Mouse (Mus musculus) adrenal gland, postnatal 14 days (tissue): Measurements from ENCODE around the gene 9330161L09Rik. TPM values are rescaled to one million over a fixed set of nuclear protein-coding genes. Genes with fewer than 3 reads are reported as not detected.
"Not testable (repeated sequence)": the region's sequence is repeated elsewhere in the genome, so short reads cannot be mapped to it uniquely, and the experiment has no call there.

Source experiments
- DNase-seq: peaks from one replicate; pipeline ENCODE4 v3.0.0; 2021; ENCODE audit warnings: mixed read lengths
- long read RNA-seq, 2 experiments: library from polyadenylated mRNA; stranded (forward); transcript quantifications; one replicate each; pipeline ENCODE4 v2.0.0; 2021
- total RNA-seq: library from RNA; stranded (reverse); gene quantifications from 2 replicates; pipeline ENCODE4 v1.2.3, GENCODE M21; 2021

9330161L09Rik gene
- 0.90 and 0.93 TPM in 2 replicates for total RNA-seq
- long read RNA-seq, experiment 1: 0 reads
- long read RNA-seq, experiment 2: 0 reads

DNA sequence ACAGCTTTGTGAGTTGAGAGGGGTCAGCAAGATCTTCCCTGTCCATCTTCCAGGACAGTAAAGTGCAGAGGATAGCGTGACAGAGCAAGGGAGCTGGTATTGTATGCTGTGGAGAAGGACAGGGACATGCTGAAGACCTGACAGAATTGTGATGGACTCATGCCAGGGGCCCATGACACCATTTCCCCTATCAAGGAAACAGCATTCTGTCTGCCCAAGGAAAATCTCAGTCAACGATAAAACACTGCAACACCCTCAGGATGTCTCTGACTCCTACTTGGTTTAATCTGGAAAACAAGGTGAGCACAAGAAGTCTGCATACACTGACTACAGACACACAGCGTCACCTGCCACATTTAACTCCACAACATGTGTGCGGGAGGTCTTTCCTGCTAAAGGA, at the start of gene 9330161L09Rik:
9330161L09Rik (minus strand) TSS at position 101 of the 400 bp plus-strand sequence.
- peak; percentile 2 for DNase-seq

DNA sequence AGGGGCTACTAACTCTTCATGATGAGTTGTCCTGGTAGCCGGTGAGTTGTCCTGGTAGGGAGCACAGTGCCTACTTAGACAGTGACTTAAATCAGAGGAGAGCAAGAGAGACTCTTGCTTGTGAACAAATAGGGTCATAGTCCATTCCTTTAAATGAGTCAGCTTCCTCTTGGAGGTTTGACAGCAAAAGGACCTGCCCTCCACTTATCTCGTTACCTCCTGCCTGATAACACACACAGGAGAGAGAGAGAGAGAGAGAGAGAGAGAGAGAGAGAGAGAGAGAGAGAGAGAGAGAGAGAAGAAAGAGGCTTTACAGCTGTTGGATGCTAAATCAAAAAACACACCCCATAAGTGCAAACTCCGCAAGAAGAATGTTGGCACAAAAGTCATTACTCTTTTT, 49.5 kb upstream of the 9330161L09Rik start, which contains the start of gene Ifi27l2b:
Ifi27l2b (minus strand) TSS at position 84 of the 400 bp plus-strand sequence.
- DNase-seq: no peak

DNA sequence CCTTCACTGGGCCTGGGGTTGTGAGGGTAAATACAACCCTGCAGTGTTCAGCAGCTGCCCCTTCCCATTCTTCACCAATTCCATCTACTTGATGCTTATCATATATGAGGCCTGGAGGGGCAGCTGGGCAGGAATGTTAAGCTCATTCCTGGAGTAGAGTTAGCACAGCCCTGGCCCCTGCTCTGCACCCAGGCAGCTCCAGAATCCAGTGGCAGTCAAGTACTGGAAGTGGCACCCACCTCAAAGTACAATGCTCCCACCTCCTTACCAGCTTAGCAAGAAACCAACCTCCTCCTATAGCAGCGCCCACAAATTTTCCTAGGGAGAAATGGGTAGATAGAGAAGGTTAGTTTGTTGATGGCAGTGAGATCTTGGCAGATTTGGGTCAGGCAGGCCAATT, 49.1 kb upstream of the 9330161L09Rik start:
- DNase-seq: not testable (repeated sequence)

DNA sequence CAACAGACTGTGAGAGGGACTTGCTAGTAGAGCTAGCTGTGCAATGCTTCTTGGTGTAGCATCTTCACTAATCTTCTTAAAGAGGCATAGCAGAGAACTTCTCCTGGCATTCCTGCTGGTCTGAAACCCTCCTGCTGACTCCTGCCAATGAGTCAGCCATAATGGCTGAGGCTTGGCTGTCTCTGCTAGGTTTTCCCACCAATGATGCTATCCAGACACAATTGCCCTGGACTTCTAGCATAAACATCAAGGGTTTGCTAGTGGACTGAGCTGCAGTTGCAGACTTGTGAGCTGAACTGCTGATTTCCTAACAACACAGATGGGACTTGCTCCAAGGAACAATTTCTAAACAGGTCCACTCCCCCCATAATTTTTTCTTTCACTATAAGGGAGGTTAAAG, 45.7 kb upstream of the 9330161L09Rik start:
- no peak for DNase-seq

DNA sequence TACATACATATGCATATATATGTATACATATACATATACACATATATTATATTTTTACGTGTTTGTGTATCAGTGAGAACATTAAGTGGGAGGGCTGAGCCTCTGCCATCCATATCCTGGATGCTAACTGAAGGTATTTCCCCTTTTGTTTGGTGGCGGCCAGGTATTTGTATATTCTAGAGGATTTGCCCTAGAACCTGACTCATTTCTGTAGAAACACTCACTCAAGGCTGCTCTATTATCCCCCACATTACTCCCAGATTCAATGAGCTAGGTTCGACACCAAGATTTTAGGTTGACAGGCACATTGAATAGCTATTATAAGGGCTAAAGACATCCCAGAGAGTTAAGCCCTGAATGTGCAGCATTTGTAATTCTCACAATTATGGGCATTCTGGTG, 37.4 kb upstream of the 9330161L09Rik start:
- DNase-seq: no peak

DNA sequence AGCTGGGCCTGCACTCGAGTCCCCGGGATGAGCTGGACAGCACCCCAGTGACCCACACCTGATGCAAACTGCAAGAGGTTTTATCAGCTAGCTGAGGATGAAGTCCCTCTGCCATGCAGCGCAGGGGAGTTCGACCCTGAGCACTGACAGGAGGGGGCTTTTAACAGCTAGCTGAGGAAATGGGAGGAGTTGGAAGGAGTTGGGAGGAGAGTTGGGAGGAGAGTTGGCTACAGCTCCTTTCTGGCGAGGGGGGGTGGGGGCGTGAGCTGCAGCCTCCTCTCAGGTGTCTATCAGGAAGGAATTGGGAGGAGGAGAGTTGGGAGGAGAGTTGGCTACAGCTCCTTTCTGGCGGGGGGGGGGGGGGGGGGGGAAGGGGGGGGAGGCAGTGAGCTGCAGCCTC, 36.6 kb upstream of the 9330161L09Rik start:
- DNase-seq: not testable (repeated sequence)

DNA sequence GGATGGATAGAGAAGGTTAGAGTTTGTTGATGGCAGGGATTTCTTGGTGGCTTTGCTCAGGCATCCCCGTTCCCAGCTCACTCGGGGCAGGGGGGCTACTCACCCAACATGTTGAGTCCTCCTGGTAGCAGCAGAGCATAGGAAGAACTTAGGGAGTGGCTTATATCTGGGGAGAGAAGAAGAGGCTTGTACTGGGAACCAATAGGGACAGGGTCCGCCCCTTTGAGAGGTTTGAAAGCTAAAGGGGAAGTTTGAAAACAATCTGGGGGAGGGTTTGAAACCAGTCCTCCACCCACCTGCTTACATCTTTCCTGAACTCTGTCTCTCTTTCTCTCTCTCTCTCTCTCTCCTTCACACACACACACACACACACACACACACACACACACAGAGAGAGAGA, 35.9 kb upstream of the 9330161L09Rik start, which contains the start of gene Ifi27l2a:
Ifi27l2a (minus strand) TSS at position 157 of the 400 bp plus-strand sequence.
- peak; percentile 14 for DNase-seq

DNA sequence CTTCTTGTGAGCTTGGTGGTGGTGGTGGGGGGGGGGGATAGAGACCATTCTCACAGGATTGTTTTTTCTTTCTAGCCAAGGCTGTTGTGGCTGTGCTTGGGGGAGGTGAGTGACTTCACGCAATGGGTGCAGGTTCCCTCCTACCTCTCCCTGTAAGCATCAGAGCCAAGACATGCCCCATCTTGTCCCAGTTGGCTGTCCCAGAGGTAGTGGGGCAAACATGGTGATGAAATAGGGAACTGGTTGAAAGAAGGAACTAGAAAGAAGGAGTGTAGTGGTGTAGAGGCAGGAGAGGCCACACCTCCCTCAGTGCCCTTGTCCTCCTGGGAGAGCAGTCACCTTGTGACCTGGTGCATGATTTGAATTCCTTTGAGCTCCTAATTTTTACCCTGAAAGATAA, 30.0 kb upstream of the 9330161L09Rik start:
- DNase-seq: peak; percentile 54

DNA sequence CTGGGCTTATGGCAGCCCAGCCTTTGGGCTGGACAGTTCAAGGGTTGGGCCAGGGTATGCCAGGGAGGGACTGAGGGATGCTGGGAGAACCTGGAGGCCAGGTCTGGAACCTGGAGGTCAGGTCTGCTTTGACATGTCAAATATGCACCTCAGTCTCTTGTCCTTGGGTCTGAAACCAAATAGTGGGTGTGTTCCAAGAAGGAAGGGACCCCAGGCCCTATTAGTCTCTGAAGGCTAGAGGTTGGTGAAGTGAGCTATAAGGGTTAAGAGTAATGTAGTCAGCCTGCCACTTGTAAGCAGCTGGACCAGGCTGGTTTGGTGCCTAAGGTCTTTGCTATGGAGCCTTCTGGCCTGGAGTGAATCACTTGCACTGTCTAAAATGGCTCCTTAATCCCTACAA, 27.2 kb upstream of the 9330161L09Rik start:
- DNase-seq: no peak

DNA sequence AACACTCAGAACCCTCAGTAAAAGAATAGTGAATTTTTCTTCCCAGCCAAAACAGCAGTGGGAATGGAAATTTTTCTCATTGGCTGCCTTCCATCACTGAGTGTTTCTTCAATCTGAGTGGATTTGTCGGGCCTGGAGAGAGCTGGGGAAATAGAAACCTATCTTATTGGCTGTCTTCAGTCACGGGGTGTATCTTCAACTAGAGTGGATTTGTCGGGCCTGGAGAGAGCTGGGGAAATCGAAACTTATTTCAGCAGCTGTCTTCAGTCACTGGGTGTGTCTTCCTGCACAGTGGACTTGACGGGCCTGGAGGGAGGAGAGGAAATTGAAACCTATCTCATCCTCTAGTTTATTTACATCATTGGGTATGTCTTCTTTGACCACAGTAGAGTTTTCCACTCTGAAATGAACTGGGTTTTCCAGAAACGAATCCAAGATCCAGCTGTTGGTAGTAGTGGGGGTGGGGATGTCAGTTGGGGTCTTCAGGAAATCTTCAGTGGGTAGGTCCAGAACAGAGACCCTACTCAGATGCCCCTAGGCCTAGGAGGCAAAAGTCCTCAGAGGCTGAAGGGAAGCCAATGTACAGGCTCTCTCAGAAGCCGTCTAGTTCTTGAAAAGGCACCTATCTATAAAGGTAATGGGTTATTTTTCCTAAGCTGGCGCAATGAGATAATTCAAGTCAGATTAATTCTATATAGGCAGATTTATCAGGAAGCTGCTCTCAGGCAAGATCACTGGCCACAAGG, 26.5 kb upstream of the 9330161L09Rik start, which contains the start of gene Ifi27:
Ifi27 (plus strand) TSS at position 226 of the 746 bp plus-strand sequence.
- DNase-seq: peak; percentile 88

DNA sequence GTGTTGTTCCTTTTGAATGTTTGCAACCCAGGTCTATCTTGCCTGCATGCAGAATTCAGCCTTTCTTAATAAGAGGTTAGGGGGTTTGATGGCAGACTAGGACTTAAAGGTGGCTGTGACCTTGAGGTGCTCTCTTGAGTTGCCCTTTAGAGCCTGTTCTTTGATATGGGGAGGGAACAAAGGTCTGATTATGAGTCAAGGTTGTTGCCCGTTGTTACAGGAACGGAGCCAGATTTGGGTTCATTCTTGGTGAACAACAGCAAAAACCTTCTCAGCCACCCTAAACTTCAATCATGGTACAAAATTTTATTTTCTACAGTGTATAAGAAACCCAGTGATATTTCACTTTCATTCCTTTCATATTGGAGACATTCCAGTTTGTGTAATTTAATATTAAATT, 25.8 kb upstream of the 9330161L09Rik start:
- DNase-seq: peak; percentile 80

DNA sequence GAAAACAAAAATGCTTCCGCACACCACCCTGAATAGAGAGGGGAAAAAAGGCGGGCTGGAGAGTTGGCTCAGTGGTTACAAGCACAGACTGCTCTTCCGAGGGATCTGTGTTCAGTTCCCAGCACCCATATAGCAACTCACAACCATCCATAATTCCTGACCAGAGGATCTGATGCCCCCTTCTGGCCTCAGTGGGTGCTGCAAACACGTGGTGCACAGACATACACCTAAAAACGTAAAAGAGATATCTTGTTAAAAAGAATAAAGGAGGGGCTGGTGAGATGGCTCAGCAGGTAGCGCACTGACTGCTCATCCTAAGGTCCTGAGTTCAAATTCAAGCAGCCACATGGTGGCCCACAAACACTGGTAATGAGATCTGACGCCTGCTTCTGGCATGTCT, 19.1 kb upstream of the 9330161L09Rik start:
- peak; percentile 3 for DNase-seq

DNA sequence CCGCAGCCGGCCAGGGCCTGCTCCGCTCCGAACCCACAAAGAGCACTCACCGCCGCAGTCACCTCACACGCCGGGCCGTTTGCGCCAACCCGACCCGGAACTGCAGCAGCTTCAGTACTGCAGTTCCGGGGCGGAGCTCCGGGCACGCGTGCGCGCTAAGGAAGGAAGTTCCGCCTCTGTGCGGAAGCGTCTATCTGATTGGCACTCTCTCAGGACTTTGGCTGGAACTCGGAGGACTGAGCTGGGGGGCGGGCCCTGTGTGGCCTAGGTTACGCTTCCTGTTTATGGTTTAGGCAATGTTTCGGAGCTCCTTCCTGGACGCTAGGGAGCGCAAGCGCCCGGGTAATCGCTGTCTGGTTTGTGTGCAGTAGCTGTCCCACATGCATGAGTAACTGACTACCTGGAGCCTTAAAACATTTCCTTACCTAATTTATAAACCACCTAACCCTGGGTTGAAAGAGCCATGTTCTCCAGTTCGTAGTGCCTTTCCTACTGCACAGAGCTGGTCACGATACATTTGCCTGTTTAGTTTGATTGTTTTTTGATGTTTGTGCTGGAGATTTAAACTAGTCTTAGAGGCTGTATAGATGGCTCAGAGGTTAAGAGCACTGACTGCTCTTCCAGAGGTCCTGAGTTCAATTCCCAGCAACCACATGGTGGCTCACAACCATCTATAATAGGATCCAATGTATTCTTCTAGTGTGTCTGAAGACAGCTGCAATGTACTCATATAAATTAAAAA, 18.3 kb upstream of the 9330161L09Rik start, which contains the start of gene Ddx24:
Ddx24 (minus strand) TSS at position 102 of the 742 bp plus-strand sequence.
- peak; percentile 98 for DNase-seq

DNA sequence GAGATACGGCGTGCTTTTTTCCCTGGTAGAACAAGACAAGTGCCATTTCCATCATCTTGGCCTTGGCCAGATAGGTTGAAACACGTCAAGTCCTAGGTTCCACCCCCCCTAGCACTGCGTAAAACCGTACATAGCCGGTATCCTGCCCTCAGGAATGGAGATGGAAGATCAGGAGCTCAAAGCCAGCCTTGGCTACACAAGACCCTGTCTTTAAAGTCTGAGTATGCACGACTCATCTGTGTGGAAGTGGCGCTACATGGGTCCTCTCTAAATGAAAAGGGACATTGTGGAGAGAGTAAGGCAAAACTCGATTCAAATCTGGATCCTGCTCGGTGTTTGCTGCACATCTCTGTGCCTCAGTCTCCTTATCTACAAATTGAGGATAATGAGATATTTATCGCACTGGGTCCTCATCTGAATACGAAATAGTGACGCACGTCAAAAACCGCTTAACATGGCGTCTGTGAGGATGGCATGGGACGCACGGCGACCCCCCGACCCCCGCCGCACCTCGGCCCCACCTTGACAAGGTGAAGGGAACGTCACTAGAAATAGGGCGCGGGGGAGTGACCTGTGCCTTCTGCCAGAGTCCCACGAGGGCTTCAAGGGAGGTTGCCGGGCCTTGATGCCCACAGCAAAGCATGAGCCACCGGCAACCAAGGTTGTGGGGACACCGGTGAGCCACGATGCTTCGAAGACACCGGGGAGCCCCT, 17.6 kb upstream of the 9330161L09Rik start:
- peak; percentile 6 for DNase-seq

DNA sequence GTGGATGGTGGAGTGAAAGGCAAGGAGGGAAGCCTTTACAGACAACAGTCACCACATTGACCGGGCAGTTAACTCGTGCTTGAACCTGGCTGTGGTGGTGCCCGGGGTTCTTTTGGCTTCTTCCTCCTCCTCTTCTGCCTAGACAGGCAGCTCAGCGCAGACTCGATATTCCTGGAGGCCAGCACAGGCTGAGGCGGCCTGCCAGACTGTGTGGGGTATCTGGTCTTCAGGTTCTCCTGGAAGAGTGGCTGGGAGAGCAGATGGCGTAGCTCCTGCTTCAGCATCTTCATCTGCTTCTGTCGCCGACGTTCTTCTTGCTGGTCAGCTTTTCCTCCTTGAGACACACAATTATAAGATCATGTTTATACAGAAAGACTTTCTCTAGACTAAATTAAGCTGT, 524 bp upstream of the 9330161L09Rik start:
- DNase-seq: peak; percentile 2

DNA sequence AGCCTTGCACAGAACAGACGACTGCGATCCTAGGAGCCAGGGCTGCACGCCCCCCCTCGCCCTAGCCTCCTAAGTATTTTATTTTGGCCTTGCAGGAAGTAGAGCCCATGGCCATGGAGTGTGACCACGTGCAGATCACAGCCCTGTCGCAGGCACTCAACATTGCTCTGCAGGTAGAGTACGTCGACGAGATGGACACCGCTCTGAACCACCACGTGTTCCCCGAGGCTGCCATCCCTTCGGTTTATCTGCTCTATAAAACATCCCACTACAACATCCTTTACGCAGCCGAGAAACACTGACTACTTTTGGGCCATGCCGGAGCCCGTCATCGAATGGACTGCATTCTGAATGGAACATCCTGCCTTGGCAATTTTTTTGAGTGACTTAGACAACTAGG, 3.5 kb downstream of the 9330161L09Rik start:
- DNase-seq: no peak

DNA sequence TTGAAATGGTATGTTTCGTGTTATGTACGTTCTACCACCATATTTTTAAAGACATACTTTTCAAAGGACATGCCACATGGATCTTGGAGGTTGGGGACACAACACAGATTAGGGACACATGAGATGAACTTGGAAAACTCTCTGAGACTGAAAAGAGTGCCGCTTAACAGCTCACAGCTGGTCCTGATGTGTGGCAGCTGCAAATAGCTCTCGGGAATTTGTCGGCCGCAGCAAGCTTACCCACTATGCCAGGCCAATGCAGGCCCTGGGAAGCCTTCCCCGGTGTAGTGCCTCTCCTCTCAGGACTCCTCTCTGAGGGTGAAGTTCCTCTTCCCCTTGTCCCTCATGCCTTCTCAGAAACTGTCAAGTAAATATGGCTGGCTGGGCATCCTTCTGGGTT, 10.9 kb downstream of the 9330161L09Rik start:
- no peak for DNase-seq

DNA sequence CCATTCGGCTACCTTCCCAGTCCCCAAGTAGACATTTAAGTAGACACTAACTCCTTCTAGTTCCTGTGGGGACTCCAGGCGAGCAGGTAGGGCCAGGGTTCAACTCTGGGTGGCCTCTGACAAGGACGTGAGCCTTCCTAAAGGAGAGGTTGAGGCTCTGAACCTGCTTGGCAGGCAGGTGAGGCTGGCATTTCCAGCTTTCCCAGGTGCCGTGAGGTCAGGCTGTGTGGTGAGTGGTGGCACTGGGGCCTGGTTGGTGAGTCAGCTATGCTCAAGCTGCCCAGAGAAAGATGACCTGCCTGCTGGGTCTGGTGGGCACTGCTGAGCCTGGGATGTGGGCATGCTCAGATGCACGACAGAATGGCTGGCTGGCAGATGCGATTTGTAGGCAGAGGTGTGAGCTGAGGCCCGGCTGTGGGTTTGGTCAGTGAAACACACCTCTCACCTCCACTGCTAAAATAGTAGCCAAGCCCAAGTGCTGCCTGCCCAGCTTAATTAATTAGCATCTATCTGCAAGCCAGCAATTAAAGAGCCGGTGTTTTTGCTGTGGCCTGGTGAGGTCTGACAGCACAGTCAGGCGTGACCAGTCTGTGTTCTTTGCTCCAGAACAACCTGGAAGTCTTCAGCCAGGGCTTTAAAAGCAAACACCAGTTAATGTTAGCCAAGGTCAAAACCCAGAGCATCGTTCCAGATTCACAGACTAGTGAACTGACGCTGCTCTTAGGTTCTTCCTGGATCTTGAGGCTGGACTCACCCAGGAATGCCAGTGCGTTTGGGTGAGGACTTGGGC, 11.9 kb downstream of the 9330161L09Rik start:
- DNase-seq: no peak

DNA sequence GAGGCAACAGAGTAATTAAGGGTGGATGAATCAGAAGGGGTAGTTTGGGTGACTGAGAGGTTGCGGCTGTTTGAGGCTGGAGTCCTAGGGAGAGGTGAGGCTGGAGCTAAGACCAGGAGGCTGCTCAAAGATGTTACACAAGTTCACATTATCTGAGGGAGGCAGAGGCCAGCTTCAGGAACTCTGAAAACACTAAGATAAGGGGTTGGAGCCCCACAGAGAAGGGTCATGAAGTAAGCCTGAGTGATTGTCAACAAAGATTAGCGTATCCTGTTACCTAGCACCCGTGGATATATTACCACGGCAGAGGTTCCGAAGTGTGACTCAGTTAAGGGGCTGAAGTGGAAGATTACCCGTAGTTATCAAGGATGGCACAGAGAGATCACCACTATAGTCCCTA, 14.1 kb downstream of the 9330161L09Rik start:
- no peak for DNase-seq

DNA sequence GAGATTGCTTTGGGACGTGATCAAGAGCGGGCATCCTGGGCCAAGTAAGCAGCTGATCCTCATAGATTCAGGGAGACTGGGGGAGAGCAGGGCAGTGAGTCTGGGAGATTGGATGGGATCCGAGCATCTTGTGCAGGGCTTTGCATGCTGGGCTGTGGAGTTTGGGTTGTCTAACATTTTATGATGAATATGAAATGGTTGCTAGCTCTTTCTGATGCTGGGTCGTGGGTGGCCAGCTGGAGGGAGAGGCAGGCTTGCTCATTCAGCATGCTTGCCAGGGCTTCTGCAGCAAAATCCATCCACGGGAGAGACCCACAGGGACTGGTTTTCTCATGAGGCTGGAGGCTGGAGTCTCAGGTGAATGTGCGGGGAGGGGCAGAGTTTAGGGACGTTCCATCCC, 16.5 kb downstream of the 9330161L09Rik start:
- no peak for DNase-seq

DNA sequence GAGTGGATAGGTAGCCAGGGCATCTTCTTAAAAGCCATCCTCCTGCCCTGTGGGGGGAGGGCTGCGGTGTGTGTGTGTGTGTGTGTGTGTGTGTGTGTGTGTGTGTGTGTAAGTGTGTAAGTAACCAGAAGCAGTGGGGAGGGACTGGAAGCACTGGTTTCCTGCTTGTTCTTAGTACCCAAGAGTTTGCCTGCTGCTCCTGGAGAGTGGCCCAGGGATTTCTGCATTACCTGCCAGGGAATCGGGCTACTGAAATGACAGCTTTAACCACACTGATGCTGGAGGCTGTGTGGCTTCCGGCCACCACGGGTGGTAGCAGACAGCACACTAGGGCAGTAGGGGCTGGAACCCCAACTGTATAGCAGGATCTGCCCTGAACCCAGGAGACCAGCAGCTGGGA, 17.6 kb downstream of the 9330161L09Rik start:
- DNase-seq: no peak

DNA sequence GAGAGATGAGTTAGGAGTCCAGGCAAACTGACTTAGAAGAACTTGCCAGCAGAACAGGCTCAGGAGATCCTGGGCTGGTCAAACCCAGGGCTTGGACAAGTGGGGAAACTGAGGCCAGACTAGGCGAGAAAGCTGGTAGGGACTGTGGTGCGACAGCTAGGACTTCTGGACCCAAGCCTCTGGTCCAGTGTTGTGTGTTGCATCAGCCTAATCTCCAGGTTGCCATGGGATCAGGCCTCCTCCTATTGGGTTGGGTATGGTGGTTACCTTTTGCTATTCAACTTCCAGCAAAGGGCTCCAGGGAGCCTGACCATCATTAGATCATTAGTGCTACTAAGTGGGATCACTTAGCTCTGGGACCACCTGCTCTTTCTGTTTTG, 18.3 kb downstream of the 9330161L09Rik start:
- no peak for DNase-seq
